Mouse (Mus musculus) gastrocnemius, postnatal 36 days (tissue): ENCODE measurements around the gene Thoc3. TPM values are rescaled to one million over a fixed set of nuclear protein-coding genes. Genes with fewer than 3 reads are reported as not detected.

ENCODE experiments used
- total RNA-seq, 2 experiments: library from RNA; stranded (reverse); gene quantifications; 2 replicates each; pipeline ENCODE4 v1.2.3; 2021

Gene Thoc3
- total RNA-seq, 2 experiments from 2014 or later = 12.9 to 13.7 TPM

Other genes with a start within 250 kb of the Thoc3 start
- gene Cplx2, start 97.5 kb downstream of the Thoc3 start, total RNA-seq = 1 to 10 TPM; 1.0 to 1.1 TPM
- 1 to 10 TPM; 1.6 to 3.4 TPM for gene Simc1, start 34.9 kb upstream of the Thoc3 start, total RNA-seq
- gene 4833439L19Rik, start 96.6 kb upstream of the Thoc3 start, total RNA-seq = 100 to 1,000 TPM; 171 to 180 TPM
- gene Arl10, start 106.2 kb upstream of the Thoc3 start, total RNA-seq = 1 to 10 TPM; 2.5 to 3.0 TPM
- gene Nop16, start 121.2 kb upstream of the Thoc3 start, total RNA-seq = 10 to 100 TPM; 17.7 to 17.9 TPM
- 100 to 1,000 TPM; 145 to 149 TPM for gene Higd2a, start 121.4 kb upstream of the Thoc3 start, total RNA-seq
- gene Cltb, start 142.5 kb upstream of the Thoc3 start, total RNA-seq = 100 to 1,000 TPM; 132 to 139 TPM
- 10 to 100 TPM; 10.5 to 13.8 TPM for gene Faf2, start 152.9 kb upstream of the Thoc3 start, total RNA-seq
- 10 to 100 TPM; 21.7 to 27.2 TPM for gene Rnf44, start 225.1 kb upstream of the Thoc3 start, total RNA-seq
- not detected for gene Cdhr2, start 232.6 kb upstream of the Thoc3 start, total RNA-seq